Mouse (Mus musculus) thymus, adult 18-20 months (tissue): Measurements from ENCODE around the gene Ugt1a10.
"Not testable (repeated sequence)": the region's sequence is repeated elsewhere in the genome, so short reads cannot be mapped to it uniquely, and the experiment has no call there.

Source experiments
- DNase-seq, 2 experiments: peaks; one replicate each; pipeline ENCODE4 v3.0.0; 2022; ENCODE audit warnings: mixed read lengths in 2 of 2

Ugt1a10 gene

DNA sequence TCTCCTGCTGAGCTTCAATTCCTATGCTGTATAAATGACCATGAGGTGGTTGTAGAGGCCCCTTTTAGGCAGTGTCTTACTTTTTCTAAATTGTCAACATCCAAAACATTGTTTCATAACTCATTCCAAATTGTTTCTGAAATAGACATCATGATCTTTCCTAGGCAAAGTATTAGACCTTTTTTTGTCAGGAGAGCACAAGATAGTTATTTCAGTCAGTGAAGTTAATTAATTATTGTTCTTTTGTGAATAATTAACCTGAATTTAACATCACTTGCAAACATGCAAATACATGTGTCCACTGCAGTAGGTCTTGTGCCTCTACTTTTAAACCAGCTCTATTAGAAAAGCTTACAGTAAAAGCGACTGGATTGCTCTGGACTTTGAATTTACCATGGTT, at the start of gene Ugt1a10:
Gene Ugt1a10 (plus strand): TSS at position 301 of the 400 bp plus-strand sequence.
- DNase-seq = no peak

DNA sequence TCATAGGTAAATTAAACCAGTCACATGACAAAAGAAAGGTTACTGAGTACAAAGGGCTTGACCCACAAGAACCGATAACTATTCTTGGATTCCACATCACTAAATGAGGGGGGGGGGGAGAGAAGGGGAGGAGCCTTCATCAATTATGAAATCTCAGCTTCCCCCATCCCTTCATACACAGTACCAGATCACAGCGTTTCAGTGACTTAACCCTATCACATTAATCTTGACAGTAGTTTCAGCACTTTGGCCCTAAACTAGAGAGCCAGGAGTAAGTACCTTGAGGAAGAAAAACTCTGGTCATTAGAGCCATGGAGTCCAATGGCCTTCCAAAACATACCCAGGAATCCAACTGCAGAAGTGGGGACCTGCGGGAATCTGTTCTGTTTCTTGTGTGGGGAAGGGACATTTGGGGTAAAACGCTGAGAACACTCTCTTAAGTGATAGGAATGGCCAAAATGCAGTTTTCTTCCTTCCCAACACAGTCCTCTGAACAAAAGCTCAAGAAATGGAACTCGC, 47.4 kb upstream of the Ugt1a10 start:
- DNase-seq = no peak

DNA sequence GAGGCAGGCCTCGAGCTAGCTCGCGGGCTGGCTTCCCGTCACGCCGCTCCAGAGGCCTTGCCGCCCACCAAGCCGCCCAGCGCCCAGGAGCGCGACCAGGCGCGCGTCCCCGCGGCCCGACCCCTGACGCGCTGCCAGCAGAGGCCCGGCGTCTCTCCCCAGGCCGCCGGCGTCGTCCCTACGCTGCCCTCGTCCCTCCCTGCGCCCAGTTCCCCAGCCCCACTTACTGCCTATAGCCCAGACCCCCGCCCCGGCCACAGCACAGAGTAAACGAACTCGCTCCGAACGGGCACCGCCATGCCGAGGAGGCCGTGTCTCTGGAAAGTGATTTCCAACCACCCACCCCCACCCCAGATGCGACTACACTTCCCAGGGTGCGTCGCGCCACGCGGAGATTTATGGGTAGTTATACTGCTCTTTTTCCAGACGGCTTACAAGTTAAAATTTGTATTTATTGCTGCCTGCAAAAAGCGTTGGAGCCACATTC, 46.9 kb upstream of the Ugt1a10 start, which contains the start of gene Usp40:
Gene Usp40 (minus strand): TSS at position 341 of the 487 bp plus-strand sequence.
- peak; percentile 50 to 57 for DNase-seq

DNA sequence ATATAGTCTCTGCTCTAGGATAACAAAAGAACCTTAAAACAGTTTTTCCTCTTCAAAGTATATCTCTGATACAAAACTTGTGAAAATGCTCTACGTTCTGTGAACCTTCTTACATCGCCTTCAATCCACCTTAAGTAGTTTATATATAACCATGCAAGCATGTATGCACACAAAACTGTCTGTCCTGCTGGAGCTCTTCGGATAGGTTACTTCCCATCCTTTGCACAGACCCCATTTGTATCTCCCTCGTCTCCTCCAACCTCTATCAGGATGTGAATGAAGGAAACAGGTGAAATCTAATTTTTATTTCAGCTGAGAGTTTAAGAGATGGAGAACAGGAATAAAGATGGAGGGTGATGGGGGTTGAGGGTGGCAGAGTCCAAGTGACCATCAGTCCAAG, 46.5 kb upstream of the Ugt1a10 start:
- no peak for DNase-seq

DNA sequence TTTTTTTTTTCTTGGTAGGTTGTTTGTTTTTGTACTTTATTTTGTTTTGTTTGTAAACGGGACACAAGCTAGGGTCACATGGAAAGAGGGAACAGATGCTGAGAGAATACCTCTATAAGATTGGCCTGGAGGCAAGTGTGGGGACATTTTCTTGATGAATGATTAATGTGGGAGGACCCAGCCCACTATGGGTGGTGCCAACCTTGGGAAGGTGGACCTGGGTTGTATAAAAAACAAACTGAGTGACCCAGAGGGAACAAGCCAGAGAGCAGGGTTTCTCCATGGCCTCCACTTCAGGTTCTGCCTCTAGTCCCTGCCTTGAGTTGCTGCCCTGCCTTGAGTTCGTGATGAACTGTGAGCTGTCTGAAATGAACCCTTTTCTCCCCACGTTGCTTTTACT, 45.7 kb upstream of the Ugt1a10 start:
- no peak for DNase-seq

DNA sequence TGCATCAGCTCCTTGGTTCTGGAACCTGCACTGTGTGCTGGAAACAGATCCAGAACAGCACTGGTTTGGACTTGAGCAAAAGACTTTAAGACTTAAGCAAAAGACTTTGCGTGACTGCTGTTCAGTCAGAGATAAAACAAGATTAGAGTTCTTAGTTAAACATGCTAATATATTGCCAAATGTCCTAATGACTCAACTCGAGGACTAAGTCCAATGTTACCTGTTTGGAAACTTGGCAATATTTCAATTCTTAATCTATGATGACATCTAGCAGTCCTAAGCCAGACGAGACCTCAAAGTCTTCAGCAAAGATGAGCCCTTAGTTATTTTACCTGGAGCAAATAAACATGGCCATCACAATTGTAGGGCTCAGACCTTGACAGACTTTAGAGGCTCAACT, 41.5 kb upstream of the Ugt1a10 start:
- no peak for DNase-seq

DNA sequence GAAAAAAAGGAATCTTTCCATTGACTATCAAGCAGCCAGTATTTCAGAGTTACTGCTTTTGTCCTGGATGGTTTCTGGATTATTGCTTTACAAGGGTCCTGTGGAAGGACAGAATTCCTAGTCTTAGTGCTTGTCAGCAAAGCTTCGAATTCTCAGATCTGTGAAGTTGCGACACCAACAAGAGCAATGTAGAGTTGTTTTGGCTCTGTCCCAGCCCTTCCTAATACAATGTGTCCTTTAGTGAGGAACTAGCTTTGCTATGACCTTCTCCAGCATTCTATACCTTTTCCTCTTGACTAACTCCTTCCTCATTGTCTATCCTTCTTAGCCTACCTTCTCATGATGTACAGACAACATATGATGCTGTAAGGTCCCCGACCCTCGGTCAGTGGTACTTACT, 41.0 kb upstream of the Ugt1a10 start:
- DNase-seq = no peak

DNA sequence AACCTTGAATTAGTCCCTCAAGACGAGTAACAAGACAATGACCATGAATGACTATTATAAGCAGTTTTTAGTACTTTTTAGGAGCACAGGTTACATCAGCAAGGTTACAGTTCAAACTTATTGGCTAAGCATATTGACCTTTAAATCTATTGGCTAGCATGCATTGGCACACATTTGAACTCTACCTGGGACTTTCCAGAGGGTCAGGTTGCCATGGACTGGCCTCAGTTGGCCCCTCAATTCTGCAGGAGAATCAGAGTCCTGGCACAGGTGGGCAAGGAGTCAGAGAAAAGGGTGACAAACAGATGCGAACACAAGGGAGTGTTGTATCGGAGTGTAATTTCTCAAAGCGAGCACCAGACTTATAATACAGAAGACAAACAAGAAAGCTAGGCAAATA, 40.5 kb upstream of the Ugt1a10 start:
- no peak for DNase-seq

DNA sequence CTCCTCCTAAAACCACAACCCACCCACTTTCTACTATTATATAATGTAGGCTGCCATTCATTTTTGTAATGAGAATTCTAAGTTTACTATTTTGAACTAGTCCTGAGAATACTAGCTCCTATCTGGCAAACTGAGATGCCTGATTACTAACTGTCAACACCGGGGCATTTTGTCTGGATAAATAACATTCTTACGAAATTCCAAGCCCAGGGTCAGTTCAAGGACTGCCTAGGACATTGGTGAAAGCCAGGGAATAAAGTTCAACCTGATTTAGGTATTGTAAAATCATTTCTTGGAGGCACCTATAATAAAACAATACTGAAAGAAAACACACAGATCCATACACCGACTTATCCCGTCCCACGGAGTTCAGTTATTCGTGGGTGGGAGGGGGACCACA, 39.8 kb upstream of the Ugt1a10 start:
- DNase-seq = no peak

DNA sequence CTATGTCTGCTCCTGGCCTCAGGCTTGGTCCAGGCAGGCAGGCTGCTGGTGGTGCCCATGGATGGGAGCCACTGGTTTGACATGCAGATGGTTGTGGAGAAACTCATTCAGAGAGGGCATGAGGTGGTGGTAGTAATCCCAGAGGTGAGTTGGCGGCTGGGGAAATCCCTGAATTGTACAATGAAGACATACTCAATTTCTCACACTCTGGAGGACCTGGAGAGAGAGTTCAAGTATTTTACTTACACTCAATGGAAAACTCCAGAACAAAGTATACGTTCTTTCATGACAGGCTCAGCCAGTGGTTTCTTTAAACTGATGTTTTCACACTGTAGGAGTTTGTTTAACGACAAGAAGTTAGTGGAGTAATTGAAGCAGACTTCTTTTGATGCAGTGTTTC, 29.9 kb upstream of the Ugt1a10 start:
- not testable (repeated sequence) for DNase-seq

DNA sequence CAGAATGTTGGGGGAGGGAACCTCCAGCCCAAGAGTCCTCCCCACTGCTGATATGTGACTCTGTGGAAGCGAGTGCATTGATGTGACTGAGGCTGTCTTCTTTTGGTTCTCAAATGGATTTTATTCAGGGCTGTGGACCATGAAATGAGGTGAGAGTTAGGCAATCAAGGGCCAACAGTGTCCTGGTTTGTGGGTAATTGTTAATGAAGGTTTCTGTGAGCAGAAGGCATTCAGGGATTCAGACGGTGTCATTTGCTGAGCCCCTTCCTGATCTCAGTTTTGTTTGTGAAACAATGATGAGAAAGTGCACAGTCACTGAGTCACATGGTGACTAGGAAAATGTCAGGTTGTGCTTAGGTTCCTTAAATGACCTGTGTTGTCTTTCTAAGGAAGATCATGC, 12.1 kb upstream of the Ugt1a10 start:
- not testable (repeated sequence) for DNase-seq

DNA sequence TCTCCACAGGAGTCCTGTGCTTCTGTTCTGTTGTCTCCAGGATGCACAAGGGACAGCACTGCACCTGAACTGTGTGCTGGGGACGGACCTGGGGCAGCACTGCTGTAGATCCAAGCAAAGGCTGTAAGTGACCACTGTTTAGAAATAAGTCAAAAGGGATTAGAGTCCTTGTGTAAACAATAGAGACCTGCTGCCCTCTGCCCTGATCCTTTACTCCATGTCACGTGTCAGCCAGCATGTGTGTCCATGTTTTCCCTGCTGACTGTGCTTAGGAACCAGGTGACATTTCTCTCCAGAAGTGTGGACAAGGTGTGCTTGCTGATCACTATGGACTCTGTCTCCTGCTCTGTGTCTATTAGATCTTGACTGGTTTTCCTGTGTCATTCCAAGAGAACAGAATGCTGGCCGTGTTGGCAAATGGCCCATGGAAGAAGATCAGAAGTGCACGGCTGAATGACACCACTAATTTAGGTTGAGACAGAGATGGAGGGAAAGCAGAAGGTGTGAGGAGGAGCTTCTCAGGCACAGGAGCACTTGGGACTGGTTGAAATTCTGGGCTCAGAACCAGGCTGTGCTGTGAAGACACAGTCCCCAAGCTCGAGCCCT, 10.3 kb upstream of the Ugt1a10 start:
- DNase-seq = not testable (repeated sequence)

DNA sequence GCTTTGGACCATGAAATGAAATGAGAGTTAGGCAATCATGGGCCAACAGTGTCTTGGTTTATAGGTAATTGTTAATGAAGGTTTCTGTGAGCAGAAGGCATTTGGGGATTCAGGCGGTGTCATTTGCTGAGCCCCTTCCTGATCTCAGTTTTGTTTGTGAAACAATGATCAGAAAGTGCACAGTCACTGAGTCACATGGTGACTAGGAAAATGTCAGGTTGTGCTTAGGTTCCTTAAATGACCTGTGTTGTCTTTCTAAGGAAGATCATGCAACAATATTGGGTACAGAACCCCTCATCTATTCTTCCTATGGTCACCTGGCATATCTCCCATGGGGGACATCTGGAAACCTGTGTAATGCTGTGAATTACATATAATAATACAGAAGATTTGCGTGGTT, 7.8 kb upstream of the Ugt1a10 start:
- not testable (repeated sequence) for DNase-seq

DNA sequence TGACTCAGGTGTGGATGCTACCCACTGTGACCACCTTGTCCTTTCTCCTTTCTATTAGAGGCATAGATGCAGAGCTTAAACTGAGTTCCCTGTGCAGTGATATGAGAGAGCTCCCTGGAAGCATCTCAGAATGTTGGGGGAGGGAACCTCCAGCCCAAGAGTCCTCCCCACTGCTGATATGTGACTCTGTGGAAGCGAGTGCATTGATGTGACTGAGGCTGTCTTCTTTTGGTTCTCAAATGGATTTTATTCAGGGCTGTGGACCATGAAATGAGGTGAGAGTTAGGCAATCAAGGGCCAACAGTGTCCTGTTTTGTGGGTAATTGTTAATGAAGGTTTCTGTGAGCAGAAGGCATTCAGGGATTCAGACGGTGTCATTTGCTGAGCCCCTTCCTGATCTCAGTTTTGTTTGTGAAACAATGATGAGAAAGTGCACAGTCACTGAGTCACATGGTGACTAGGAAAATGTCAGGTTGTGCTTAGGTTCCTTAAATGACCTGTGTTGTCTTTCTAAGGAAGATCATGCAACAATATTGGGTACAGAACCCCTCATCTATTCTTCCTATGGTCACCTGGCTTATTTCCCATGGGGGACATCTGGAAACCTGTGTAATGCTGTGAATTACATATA, 11.4 kb downstream of the Ugt1a10 start:
- DNase-seq = not testable (repeated sequence)

DNA sequence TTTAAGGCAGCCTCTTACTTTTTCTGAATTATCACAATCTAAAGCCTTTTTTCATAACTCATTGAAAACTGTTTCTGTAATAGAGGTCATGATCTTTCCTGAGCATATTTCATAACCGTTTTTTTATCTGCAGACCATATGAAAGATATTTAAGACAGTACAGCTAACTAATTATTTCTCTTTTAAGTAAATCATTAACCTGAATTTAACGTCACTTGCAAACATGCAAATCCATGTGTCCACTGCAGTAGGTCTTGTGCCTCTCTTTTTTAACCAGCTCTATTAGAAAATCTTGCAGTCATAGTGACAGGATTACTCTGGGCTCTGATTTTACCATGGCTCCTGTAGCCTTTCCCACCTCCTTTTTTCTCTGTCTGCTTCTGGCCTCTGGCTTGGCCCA, 15.3 kb downstream of the Ugt1a10 start, which contains the start of gene Ugt1a9:
Gene Ugt1a9 (plus strand): TSS at position 306 of the 400 bp plus-strand sequence.
- no peak for DNase-seq

DNA sequence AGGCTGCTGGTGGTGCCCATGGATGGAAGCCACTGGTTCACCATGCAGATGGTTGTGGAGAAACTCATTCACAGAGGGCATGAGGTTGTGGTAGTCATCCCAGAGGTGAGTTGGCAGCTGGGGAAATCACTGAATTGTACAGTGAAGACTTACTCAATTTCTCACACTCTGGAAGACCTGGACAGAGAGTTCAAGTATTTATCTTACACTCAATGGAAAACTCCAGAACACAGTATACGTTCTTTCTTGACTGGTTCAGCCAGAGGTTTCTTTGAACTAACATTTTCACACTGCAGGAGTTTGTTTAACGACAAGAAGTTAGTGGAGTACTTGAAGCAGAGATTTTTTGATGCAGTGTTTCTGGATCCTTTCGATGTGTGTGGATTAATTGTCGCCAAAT, 15.7 kb downstream of the Ugt1a10 start:
- no peak for DNase-seq

DNA sequence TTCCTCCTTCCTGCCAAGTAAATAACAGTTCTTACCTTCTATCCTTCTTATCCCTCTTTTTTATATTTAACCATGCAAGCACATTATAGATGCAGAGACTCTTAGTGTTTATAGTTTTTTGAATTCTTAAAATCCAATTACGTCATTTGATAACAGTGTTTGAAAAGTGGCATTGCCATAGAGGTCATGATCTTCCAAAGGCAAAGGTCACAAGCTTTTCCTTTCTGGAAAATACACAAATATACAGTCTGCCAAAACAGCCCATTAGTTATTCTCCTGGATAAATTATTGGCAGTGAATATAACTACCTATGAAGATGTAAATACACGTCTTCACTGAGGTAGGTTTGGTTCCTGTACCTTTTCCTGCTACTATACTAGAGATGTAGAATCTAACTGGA, 19.3 kb downstream of the Ugt1a10 start:
- DNase-seq = no peak

DNA sequence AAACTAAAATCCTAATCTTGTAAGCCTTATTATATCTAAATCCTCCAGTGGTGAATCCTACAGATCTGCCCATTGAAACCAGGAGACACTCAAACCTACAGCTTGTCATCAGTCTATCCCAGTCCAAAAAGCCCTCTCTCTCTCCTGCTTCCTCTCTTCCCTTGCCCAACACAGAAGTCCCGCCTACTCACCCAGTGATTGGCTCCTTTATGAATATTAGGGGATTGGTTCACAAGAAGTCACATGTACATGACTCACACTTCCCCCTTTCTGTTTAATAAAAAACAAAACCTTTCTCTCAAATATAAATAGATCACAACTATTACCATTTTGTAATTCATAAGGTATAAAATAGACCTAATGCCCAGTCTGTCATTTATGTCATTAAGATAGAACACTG, 21.9 kb downstream of the Ugt1a10 start:
- DNase-seq = no peak

DNA sequence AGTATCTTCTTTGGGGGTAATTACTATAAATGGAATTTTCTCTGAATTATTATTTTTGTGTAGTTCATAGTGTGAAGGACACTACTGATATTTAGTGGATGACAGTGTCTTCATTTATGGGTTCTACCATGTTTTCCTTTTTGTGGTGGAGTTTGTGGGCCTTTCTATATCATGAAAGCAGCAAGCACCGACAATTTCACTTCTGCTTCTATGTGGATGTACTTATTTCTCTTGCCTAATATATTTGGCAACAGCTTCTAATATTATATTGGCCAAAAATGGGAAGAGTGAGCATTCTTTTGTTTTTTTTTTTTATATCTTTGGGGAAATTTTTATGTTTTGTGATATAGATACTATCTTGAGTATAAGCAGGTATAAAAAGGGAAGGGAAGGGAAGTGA, 26.5 kb downstream of the Ugt1a10 start:
- no peak for DNase-seq

DNA sequence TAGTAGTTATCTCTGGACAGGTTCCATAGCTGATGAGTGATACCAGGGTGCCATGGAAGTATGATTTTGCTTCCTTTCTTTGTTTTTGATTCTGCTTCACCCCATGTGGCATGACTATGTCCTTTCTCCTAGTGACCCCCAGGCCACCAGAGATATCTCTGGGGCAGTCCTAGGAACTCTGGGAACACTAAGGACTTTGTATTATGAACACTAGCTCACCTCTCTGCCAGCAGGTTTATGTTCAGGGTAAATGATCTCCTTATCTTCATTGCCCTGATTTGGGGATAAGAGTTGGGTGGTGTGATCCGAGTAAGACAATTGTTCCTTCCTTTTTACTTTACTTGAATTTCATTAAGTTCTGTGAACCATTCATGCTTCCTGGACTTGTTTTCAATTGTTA, 30.9 kb downstream of the Ugt1a10 start:
- no peak for DNase-seq

DNA sequence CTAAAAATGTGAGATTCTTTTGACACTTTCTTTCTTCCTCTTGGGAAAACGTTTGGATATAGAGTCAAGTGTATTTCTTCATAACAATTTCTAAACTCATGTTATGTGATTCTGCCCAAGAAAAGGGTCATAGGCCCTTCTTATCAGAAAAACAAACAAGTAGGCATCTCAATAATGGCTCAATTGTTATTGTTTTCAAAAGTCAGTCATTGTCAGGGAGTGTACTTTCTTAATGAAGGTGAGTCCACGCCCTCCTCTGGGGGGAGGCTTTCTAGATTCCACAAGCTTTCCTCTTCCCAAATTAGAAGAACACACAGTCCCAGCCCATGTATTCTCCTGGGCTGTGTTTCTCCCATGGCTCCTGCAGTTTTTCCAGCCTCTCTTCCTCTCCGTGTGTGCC, 32.3 kb downstream of the Ugt1a10 start, which contains the start of gene Ugt1a8:
Gene Ugt1a8 (plus strand): TSS at position 301 of the 400 bp plus-strand sequence.
- no peak for DNase-seq

DNA sequence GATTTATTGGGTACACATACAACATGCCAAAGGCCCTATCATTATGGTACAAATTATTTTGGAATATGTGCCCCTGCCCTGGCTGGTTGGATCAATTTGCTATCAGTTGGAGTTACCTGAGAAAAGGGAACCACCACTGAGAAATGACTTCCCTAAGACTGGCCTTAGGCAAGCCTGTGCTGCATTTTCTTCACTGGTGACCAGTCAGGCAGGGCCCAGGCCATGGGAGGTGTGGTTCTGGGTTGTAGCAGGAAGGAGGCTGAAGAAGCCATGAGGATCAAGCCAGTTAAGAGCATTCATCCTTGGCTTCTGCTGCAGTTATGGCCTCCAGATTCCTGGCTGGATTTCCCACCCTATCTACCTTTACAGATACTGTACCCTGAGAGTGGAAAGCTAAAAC, 37.2 kb downstream of the Ugt1a10 start:
- no peak for DNase-seq

DNA sequence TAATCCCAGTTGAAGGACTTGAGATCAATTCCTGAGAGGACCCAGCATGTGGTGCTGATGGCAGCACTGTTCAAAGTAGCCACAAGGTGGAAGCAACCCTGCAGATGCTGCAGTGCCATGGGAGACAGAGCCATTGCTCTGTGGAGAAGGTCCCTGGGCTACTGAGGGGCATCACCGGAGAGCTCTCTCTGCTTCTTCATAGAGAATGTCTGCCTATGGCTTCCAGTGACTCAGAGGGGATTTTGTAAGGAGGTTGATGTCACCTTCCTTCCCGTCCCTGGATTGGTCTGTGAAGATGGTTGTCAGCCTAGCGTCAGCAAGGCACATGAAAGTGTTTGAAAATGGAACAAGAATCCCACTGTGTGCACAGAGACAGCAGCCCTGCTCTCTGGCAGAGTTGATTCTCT, 39.1 kb downstream of the Ugt1a10 start:
- not testable (repeated sequence) for DNase-seq

DNA sequence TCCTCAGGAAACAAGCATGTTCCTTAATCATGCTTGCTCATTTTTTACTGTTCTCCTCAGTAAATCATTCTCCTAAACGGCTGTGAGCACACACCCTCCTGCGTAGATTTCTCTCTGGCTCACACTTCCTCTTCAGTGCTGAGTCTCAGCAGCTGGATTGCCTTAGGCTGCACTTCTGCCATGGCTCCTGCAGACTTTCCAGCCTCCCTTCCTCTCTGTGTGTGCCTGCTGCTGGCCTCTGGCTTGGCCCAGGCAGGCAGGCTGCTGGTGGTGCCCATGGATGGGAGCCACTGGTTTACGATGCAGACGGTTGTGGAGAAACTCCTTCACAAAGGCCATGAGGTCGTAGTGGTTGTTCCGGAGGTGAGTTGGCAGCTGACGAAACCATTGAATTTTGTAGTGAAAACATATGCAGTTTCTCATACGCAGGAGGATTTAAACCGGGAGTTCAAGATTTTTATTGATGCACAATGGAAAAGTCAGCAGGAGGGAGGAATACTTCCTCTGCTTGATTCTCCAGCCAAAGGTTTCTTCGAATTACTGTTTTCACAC, 39.8 kb downstream of the Ugt1a10 start, which contains the start of gene Ugt1a7c:
Gene Ugt1a7c (plus strand): TSS at position 122 of the 552 bp plus-strand sequence.
- no peak for DNase-seq
